Mouse (Mus musculus): Measurements from ENCODE around the gene Vamp5.
A peak's percentile ranks its signal among the peaks of the same experiment; 100 is the strongest.

Vamp5 gene

GRCm38 (mm10) chr6:72366844-72367443, 13.3 kb downstream of the Vamp5 start, which contains the start of gene Rnf181:
Rnf181 (minus strand) TSS chr6:72366956.
- DNase-seq (ENCODE audit: low spot score) = no peak

DNA sequence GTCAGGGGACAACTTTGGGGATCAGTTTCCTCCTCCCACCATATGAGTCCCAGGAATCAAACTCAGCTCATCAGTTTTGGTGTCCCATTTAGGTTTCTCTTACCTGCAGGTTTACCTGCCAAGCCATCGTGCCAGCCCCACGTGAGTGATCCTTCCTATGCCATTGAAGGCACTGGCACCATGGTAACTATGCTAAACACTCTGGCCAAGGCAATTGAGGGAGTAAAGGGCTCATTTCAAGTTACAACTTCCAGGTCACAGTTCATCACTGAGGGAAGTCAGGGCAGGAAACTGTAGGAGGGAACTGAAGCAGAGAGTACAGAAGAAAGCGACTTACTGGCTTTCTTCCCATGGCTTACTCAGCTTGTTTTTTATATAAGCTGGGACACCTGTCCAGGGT, 14.0 kb downstream of the Vamp5 start:
- no peak for DNase-seq (ENCODE audit: low spot score)

DNA sequence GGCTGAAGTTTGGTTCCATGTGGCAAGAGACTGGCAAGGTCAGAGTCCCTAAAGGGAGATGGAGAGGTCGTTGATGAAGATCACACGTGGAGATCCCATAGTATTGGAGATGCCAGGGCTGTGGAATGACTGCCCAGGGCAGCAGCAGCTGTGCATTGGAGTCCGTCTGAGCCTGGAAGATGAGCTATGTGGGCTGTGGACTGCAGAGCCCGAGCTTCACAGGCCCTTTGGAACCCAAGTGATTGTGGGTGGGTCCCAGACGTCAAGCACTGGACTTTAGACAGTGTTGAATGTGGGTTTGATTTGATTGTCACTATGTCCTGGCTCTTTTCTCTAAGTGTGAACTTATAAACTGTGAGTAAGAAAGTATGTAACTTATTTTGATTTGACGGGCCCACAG, 15.3 kb downstream of the Vamp5 start:
- no peak for DNase-seq (ENCODE audit: low spot score)

DNA sequence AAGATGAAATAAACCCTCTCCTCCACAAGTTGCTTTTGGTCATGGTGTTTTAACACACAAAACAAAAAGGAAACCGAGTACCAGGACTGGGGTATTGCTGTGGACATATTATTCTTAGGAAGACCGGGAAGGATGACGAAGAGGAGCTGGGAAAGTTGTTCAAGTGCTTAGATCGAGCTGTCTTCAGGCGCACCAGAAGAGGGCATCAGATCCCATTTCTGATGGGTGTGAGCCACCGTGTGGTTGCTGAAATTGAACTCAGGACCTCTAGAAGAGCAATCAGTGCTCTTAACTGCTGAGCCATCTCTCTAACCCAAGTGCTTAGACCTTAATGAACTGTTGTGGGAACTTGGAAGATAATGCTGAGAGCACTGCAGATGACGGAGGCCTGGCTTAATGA, 16.3 kb downstream of the Vamp5 start:
- DNase-seq (ENCODE audit: low spot score) = no peak

- DNase-seq (ENCODE audit: low spot score) = peak; percentile 99
Measured at GRCm38 (mm10) chr6:72362132-72363028, 17.9 kb downstream of the Vamp5 start.

DNA sequence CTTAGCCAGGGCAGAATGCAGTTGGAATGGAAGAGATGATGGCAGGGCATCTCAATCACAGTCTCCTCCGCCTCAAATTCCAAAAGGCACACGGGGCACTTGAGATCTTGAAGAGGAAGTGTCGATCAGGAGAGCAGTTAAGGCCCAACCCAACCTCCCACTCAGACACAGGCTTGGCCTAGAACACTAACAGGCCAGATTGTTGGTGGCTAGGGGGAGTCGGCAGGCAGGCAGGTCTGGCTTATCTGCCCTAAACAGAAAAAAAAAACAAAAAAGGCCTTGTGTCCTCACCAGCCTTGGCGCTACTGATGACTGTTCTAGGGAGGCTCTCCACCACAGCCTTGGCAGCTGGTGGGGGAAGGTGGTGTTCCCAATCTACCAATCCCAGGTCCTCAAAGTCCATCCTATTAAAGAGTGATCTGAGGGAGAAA, 19.1 kb downstream of the Vamp5 start:
- DNase-seq (ENCODE audit: low spot score) = no peak

GRCm38 (mm10) chr6:72360599-72360935, 19.7 kb downstream of the Vamp5 start:
- DNase-seq (ENCODE audit: low spot score) = no peak

DNA sequence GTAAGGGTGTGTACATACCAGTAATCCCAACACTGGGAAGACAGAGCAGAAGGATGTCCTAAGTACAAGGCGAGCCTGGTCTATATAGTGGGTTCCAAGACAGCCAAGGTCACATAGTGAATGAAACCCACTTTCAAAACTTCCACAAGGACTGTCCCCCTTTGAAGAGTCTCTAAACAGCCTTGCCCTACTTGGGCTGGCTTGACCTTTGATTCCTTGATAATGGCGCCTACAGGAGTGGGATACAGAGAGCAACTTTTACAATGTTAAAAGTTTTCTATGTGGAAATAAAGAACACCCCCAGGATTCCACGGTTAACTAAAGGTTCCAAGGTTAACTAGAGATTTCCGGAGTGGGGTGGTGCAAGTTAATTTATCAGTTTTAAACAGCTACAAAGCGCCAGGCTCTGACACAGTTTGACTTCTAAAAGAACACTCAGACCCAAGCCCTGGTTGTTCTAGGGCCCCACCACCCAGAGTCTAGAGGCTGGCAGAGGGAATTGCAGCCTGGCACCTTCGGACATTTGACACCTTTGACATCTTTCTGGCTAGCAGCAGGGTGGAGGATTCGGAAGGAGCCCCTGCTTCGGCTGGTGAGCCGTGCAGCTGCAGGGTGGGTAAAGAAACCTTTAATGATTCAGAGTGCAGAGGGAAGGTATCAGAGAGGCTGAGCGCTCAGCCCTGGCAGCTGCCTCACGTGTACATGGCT, 20.2 kb downstream of the Vamp5 start:
- DNase-seq (ENCODE audit: low spot score) = no peak

GRCm38 (mm10) chr6:72359343-72359742, 20.9 kb downstream of the Vamp5 start:
- no peak for DNase-seq (ENCODE audit: low spot score)

DNA sequence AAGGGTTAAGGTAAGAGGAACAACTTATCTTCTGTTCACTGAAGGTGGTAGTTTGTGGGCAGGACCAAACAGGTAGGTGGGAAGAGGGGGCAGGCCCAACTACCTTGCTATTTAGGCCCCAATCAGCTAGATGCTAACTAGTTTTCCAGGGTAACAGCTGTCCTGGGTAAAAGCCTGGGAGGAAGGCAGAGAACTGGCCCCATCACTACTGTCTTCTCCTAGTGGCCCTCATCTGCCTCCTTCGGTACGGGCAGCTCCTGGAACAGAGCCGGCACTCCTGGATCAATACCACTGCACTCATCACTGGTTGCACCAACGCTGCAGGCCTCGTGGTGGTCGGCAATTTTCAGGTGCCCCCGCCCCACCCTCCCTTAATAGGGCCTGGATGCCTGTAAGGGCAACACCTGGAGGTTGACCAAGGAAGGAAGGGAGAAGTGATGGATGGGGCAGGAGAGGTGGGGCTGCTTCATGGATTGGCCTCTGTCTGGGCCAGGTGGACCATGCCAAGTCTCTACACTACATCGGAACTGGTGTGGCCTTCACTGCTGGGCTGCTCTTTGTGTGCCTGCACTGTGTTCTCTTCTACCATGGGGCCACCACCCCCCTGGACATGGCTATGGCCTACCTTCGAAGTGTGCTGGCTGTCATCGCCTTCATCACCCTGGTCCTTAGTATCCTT, 22.0 kb downstream of the Vamp5 start:
- no peak for DNase-seq (ENCODE audit: low spot score)

- no peak for DNase-seq (ENCODE audit: low spot score)
Measured at GRCm38 (mm10) chr6:72357164-72358079, 22.8 kb downstream of the Vamp5 start.

DNA sequence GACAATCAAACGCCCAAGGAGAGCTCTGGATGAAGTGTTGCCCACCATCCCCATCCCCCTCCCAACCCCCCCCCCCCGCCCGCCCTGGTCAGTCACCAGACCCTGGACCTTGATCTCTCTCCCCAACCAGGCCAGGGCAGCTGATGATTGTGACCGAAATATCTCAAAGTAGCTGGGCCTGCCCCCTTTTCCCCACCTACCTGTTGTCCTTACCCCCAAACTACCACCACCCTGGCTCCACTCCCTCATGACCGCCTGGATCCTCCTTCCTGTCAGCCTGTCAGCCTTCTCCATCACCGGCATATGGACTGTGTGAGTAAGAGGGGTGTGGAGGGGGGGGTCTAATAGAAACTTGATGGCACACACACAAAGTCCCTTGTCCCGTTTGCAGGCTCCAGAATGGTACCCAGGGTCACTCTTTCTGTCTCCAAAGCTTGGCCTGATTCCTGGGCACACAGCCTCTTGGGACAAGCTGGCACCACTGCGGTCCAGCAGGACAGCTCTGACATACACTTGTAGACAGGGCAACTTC, 24.2 kb downstream of the Vamp5 start:
- DNase-seq (ENCODE audit: low spot score) = no peak

DNA sequence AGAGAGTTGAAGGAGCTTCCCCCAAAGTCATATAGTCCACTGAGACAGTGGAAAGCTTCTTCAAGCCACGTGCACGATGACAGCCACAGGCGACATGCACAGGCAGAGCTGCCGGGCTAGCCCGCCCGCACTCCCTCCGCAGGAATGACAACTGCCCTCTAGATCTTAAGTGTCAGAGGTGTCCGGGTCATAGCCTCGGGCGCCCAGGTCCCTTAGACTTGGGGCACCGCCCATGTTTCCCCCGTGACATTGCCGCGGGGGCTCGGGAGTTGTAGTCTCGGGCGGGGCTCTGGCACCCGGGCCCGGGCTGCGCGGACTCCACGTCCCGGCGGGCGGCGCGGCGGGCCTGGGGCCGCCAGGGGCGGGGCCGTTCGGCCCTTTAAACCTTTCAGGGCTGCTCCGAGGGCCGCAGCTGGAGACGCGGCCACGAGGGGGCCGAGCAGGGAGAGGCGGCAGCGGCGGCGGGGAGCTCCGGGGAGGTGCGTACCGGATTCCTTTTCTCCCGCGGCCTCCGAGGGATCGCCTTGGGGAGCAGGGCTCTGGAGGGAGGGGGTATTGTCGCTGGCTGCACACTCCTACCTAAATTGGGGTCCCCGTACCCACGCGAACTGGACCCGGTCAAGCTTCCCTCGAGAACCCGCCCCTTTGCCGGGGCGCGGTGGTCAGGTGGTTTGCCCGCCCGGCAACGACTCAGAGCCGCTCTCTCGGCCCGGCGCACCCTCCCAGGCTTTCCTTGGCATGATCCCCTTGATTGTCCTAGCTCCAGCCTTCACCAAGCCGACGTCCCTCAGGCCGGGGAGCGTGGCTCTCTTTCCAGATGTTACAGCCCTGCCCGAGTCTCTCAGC, 25.0 kb downstream of the Vamp5 start, which contains the start of gene Tmem150a:
Gene Tmem150a (plus strand): TSS at position 382 of the 846 bp plus-strand sequence.
- peak; percentile 81 for DNase-seq (ENCODE audit: low spot score)

- no peak for DNase-seq (ENCODE audit: low spot score)
Measured at GRCm38 (mm10) chr6:72354025-72354424, 26.2 kb downstream of the Vamp5 start.

- DNase-seq (ENCODE audit: low spot score) = no peak
Measured at GRCm38 (mm10) chr6:72352636-72353405, 27.4 kb downstream of the Vamp5 start.

- DNase-seq (ENCODE audit: low spot score) = no peak
Measured at GRCm38 (mm10) chr6:72350214-72350613, 30.1 kb downstream of the Vamp5 start.

DNA sequence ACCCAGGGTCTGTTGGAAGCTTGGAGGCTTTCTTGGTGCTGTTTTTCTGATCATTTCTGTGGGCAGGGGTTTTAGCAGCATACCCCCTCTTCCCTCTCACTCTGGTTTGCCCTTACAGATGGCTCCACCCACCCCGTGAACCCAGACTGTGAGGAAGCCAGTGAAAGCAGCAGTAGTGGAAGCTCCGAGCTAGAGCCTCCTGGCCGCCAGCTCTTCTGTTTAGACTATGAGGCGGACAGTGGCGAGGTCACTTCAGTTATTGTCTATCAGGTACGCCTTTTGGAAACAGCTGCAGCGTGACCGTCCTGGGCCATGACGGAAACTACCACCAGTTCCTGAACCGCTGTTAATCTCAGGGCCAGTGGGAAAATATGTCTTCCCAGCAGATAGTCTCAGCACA, 31.9 kb downstream of the Vamp5 start:
- no peak for DNase-seq (ENCODE audit: low spot score)

DNA sequence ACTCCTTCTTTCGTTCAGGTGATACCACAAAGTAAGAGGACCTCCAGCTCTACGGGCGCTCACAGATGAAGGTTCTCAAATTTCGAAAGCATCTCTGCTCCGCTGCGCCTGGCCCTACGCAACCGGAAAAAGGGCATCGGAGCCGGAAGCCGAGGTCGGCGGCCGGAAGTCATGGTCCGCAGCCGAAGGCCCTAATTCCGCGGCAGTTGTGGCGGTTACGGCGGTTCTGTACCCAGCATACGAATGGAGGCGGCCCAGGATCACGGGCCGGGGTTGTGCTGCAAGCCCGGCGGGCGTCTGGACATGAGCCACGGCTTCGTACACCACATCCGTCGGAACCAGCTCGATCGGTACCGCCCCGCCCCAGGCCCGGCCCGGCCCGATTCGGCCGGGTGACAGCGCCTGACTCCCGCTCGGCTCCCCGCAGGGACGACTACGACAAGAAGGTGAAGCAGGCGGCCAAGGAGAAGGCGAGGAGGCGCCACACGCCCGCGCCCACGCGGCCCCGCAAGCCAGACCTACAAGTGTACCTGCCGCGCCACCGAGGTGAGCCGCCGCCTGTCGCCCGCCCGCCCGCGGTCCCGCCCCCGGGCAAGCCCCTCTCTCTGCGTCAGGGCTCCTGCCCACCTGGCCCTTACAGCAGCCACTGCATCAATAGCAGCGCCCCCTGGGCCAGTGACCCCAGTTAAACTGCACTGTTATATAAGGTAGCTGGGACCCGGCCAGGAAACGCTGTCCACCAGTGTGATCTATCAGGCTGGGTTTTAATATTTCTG, 32.9 kb downstream of the Vamp5 start, which contains the start of gene 0610030E20Rik:
Gene 0610030E20Rik (plus strand): TSS at position 152 of the 776 bp plus-strand sequence.
- DNase-seq (ENCODE audit: low spot score) = peak; percentile 81
